Mouse (Mus musculus) stomach, postnatal 0 days (tissue): ENCODE results near the gene Cldn6.
A peak's percentile ranks its signal among the peaks of the same experiment; 100 is the strongest.

Experiments
- CTCF ChIP-seq: IDR thresholded peaks from 2 replicates; pipeline ENCODE4 v1.5.1; 2016; ENCODE audit warnings: antibody characterized with exemption, low read depth, mild to moderate bottlenecking, moderate library complexity
- EP300 ChIP-seq: optimal IDR thresholded peaks from 2 replicates; pipeline ENCODE3; 2016; ENCODE audit warnings: antibody characterized with exemption

- TF ChIP-seq EP300: no peak
- peak; percentile 90 for TF ChIP-seq CTCF
These were observed 21.0 kb downstream of the Cldn6 start for GRCm38 (mm10) chr17:23700079-23700478.
